Mouse (Mus musculus) brain, embryonic 14.5 days (tissue): Measurements from ENCODE around the gene Cdipt.

Experiments used
- CTCF ChIP-seq: fragments of 200-500 bp; IDR thresholded peaks from 2 replicates; pipeline ENCODE4 v1.5.1; 2012; ENCODE audit warnings: inconsistent platforms, mild to moderate bottlenecking, moderate library complexity, borderline replicate concordance; ENCODE audit not compliant: insufficient read depth, insufficient read length; ENCODE audit errors: extremely low read depth
- POLR2A ChIP-seq: fragments of 200-500 bp; IDR thresholded peaks from 2 replicates; pipeline ENCODE4 v1.6.1; 2012; ENCODE audit warnings: mild to moderate bottlenecking, inconsistent platforms, borderline replicate concordance; ENCODE audit not compliant: poor library complexity, insufficient read depth, insufficient read length, severe bottlenecking; ENCODE audit errors: extremely low read depth

DNA sequence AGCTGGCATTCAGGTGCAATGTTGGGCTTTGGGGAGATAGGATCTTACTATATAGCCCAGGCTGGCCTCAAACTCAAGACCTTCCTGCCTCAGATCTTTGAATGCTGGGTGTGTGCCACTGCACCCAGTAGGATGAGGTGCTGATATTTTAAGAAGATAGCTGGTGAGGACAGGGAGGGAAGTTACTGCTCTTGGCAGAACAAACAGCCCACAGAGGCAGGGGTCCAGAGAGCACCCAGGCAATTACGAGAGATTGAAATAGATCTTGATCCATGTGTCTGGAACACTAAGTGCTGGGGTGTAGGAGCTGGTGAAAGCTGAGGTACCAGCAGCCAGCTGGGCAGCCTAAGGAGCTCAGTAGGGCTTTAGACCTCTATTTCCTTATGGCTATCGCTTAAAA lies 5.9 kb downstream of the Cdipt start:
- TF ChIP-seq POLR2A (no peak), CTCF (no peak)
